Mouse (Mus musculus) urinary bladder, postnatal 10 days (tissue): Measurements from ENCODE around the gene Rab9b.
A peak's percentile ranks its signal among the peaks of the same experiment; 100 is the strongest.

Experiments used
- DNase-seq: peaks from one replicate; pipeline ENCODE4 v3.0.0; 2022; ENCODE audit warnings: low spot score

Rab9b gene

GRCm38 (mm10) chrX:136868061-136869040 is at the start of gene Rab9b:
Gene Rab9b, minus strand, starts transcription at chrX:136868755.
- no peak for DNase-seq

- DNase-seq = no peak
Measured at GRCm38 (mm10) chrX:136904369-136904768, 35.8 kb upstream of the Rab9b start.

- DNase-seq = no peak
Measured at GRCm38 (mm10) chrX:136895757-136896156, 27.2 kb upstream of the Rab9b start.

GRCm38 (mm10) chrX:136850300-136850699 is 18.3 kb downstream of the Rab9b start:
- DNase-seq = no peak

GRCm38 (mm10) chrX:136828610-136829009 is 39.9 kb downstream of the Rab9b start:
- DNase-seq = no peak

GRCm38 (mm10) chrX:136825016-136825415 is 43.5 kb downstream of the Rab9b start:
- no peak for DNase-seq

- no peak for DNase-seq
Measured at GRCm38 (mm10) chrX:136822371-136822770, 46.2 kb downstream of the Rab9b start, which contains the start of gene Plp1. Gene Plp1, plus strand, starts transcription at chrX:136822671.

GRCm38 (mm10) chrX:136820250-136820649 is 48.3 kb downstream of the Rab9b start:
- DNase-seq = peak; percentile 12

- no peak for DNase-seq
Measured at GRCm38 (mm10) chrX:136819752-136820151, 48.8 kb downstream of the Rab9b start.
